Mouse (Mus musculus): ENCODE results near the gene Dnajb8. TPM values are rescaled to one million over a fixed set of nuclear protein-coding genes. Genes with fewer than 3 reads are reported as not detected.

Dnajb8 gene
- total and polyA plus RNA-seq, 3 experiments: not detected

DNA sequence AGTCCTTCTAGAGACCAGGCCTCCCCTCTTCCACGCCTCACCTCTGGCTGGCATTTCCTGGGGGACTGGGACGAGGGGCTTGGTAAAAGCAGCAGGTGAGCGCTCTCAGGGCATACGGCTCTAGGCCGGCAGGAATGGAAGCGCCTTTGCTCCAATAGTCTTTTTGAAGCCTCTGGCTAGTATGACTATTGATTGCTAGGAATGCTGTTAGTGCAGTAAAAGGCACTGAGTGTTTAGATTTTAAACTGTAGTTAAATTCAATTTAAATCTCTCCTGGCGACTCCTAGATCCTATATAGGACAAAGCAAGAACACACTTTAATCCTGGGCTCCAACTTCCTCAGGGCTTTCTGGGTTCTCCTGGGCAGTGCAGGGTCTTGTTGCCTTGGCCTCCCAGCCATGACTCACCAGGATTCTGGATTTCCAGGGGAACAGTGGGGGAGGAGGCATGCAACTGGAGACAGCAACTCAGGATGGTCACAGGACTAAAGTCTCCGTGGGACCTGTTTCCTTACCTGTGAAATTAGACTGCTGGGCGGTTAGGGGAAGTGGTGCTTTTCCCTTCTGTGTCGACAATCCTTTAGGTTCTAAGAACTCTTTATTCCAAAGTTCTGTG lies 18.2 kb upstream of the Dnajb8 start:
- Histone ChIP-seq H3K9ac (ENCODE audit: insufficient read depth, low read depth) (no peak overlapping the region), H3K79me2 (replicated peaks; ENCODE audit: control insufficient read depth, extremely low read depth, insufficient read depth, poor library complexity, severe bottlenecking) (no peaks in the 10 kb centered on the region), H3K27me3 (replicated peaks) (peaks cover 43% of the 10 kb centered on the region), H3K9me3 (replicated peaks; ENCODE audit: low read length) (peaks cover 3% of the 10 kb centered on the region), H3K4me1 (ENCODE audit: control insufficient read depth in 1 of 2, insufficient read depth in 2 of 2) (peaks cover 0 to 17% of the 10 kb centered on the region in 2 experiments; a peak in 3 of 4 replicates), H3K4me3 (replicated peaks in 1 of 3; ENCODE audit: low read depth in 2 of 3, low read length in 2 of 3, poor library complexity in 1 of 3) (no peak overlapping the region), H3K4me2 (ENCODE audit: insufficient read depth, low read depth, poor library complexity, severe bottlenecking) (no peak overlapping the region), H3K27ac (ENCODE audit: insufficient read depth, low read depth) (no peak overlapping the region), H3K36me3 (replicated peaks in 1 of 2; ENCODE audit: control insufficient read depth in 1 of 2, insufficient read depth in 1 of 2, low read length in 1 of 2) (no peaks in the 10 kb centered on the region)
- TF ChIP-seq GABPA (IDR thresholded peaks at IDR 0.05; ENCODE audit: insufficient replicate concordance, low read depth, low read length): no peak
- TF ChIP-seq IRF4 (IDR thresholded peaks at IDR 0.05; ENCODE audit: low read depth, low read length): no peak
- no peak for TF ChIP-seq POLR2AphosphoS2 (IDR thresholded peaks at IDR 0.05; ENCODE audit: low read depth, low read length)
- TF ChIP-seq KAT2A (IDR thresholded peaks at IDR 0.05; ENCODE audit: insufficient replicate concordance, low read length): no peak
- TF ChIP-seq UBTF (IDR thresholded peaks at IDR 0.05; ENCODE audit: low read depth, low read length): no peak
- no peak for TF ChIP-seq ZNF384 (IDR thresholded peaks at IDR 0.05; ENCODE audit: low read depth, low read length)
- no peak for TF ChIP-seq TCF12 (IDR thresholded peaks at IDR 0.05; ENCODE audit: low read depth, low read length)
- TF ChIP-seq NELFE (IDR thresholded peaks at IDR 0.05; ENCODE audit: low read depth, low read length): no peak
- no peak for TF ChIP-seq NRF1 (IDR thresholded peaks at IDR 0.05; ENCODE audit: low read depth, low read length)
- TF ChIP-seq MYC (IDR thresholded peaks at IDR 0.05; ENCODE audit: low read depth, low read length): no peak
- TF ChIP-seq ZKSCAN1 (IDR thresholded peaks at IDR 0.05; ENCODE audit: borderline replicate concordance, low read depth, low read length): no peak
- TF ChIP-seq MAZ (IDR thresholded peaks at IDR 0.05; ENCODE audit: low read depth, low read length): no peak
- TF ChIP-seq CTCF (conservative IDR thresholded peaks at IDR 0.05 in 1 of 2, IDR thresholded peaks at IDR 0.05 in 1 of 2; ENCODE audit: low read depth in 2 of 2, low read length in 2 of 2): no peak
- in situ Hi-C loops (cut with MboI; ENCODE audit: low pct_ligation_motif_present, low pct_unique_long_range_greater_than_20kb, low sequenced_read_pairs) (no loop called here), dilution Hi-C loops (cut with MboI; ENCODE audit: extremely low pct_ligation_motif_present, extremely low pct_unique_long_range_greater_than_20kb, low sequenced_read_pairs) (no loop called here)
- no peak for DNase-seq (ENCODE audit: extremely low read depth)

DNA sequence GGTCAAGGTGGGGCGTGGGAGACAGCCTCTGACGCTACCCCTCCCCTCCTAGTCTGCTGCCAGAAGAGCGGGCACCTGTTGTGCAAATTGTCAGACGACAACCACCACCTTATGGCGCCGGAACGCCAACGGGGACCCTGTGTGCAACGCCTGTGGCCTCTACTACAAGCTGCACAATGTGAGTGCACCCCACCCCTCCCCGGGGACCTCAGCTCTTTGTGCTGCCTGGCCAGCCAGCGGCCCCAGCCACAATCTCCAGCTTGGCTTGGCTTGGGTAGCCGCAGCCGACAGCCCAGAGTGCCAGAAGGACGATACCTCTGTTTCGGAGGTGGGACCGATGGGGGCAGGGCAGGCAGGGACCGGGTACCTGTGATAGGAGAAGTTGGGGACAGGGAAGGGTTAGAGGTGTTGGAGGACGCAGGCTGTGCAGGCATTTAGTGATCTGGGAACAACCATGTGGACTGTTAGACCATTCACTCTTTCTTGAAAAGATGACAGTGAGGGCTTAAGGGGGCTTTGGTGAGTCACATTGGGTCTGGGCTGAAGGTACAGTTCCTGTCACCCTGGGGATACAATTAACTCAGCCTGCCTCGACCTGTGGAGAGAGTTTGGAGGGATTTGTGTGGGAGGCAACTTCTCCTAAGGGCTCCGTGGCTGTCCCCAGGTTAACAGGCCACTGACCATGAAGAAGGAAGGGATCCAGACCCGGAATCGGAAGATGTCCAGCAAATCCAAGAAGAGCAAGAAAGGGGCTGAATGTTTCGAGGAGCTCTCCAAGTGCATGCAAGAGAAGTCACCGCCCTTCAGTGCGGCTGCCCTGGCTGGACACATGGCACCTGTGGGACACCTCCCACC lies 17.3 kb upstream of the Dnajb8 start:
- peaks cover 0 to 17% of the 10 kb centered on the region in 2 experiments; a peak in 3 of 4 replicates for H3K4me1 ChIP-seq (ENCODE audit: control insufficient read depth in 1 of 2, insufficient read depth in 2 of 2)
- no peak overlapping the region for H3K4me3 ChIP-seq (replicated peaks in 1 of 3; ENCODE audit: low read depth in 2 of 3, low read length in 2 of 3, poor library complexity in 1 of 3)
- peaks cover 42% of the 10 kb centered on the region for H3K27me3 ChIP-seq (replicated peaks)
- dilution Hi-C loops (cut with MboI; ENCODE audit: extremely low pct_ligation_motif_present, extremely low pct_unique_long_range_greater_than_20kb, low sequenced_read_pairs): no loop called here
- in situ Hi-C loops (cut with MboI; ENCODE audit: low pct_ligation_motif_present, low pct_unique_long_range_greater_than_20kb, low sequenced_read_pairs): no loop called here
- no peak for DNase-seq (ENCODE audit: extremely low read depth)
- H3K9ac ChIP-seq (ENCODE audit: insufficient read depth, low read depth): no peak overlapping the region
- TF ChIP-seq MXI1 (IDR thresholded peaks at IDR 0.05; ENCODE audit: low read depth, low read length): no peak
- no peak for TF ChIP-seq POLR2A (IDR thresholded peaks at IDR 0.05; ENCODE audit: low read depth, low read length)
- TF ChIP-seq BHLHE40 (IDR thresholded peaks at IDR 0.05; ENCODE audit: low read depth, low read length): no peak
- TF ChIP-seq NRF1 (IDR thresholded peaks at IDR 0.05; ENCODE audit: low read depth, low read length): no peak
- TF ChIP-seq SMC3 (IDR thresholded peaks at IDR 0.05; ENCODE audit: low read depth, low read length): no peak
- no peaks in the 10 kb centered on the region for H3K36me3 ChIP-seq (replicated peaks in 1 of 2; ENCODE audit: control insufficient read depth in 1 of 2, insufficient read depth in 1 of 2, low read length in 1 of 2)
- H3K9me3 ChIP-seq (replicated peaks; ENCODE audit: low read length): no peaks in the 10 kb centered on the region
- H3K27ac ChIP-seq (ENCODE audit: insufficient read depth, low read depth): no peak overlapping the region
- H3K79me2 ChIP-seq (replicated peaks; ENCODE audit: control insufficient read depth, extremely low read depth, insufficient read depth, poor library complexity, severe bottlenecking): no peaks in the 10 kb centered on the region
- H3K4me2 ChIP-seq (ENCODE audit: insufficient read depth, low read depth, poor library complexity, severe bottlenecking): no peak overlapping the region

Measured in CH12.LX (cell line).